Mouse (Mus musculus) brain, adult 2 months (tissue): ENCODE data around the gene Ubash3a.
A peak's percentile ranks its signal among the peaks of the same experiment; 100 is the strongest.

Experiments used
- DNase-seq: peaks from one replicate; pipeline ENCODE4 v3.0.0; 2011; ENCODE audit warnings: low read depth, low spot score

The Ubash3a gene

GRCm38 (mm10) chr17:31207771-31208334 is at the start of gene Ubash3a:
Ubash3a (plus strand) TSS chr17:31207873.
- no peak for DNase-seq

GRCm38 (mm10) chr17:31157921-31158320 is 49.8 kb upstream of the Ubash3a start:
- no peak for DNase-seq

- no peak for DNase-seq
Observed at GRCm38 (mm10) chr17:31160291-31160690, 47.4 kb upstream of the Ubash3a start.

DNA sequence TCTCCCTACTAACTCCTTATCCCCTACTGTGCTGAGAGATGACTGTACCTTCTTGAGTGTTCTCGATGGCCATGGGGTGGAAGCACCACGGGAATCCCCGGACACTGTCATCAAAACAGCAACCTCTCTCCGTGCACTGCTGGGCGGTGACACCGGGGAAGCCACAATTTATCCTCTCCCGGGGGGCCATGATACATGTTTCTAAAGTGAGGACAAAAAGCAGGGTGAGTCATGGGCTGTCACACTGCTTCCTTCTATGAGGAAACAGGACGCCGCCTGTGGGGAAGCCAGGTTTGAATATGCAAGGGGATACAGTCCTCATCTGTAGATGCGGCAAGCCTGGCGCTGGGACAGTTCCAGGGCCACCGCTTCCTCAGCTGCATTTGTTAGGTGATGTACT is 45.1 kb upstream of the Ubash3a start:
- no peak for DNase-seq

GRCm38 (mm10) chr17:31163821-31164220 is 43.9 kb upstream of the Ubash3a start:
- no peak for DNase-seq

- no peak for DNase-seq
Observed at GRCm38 (mm10) chr17:31165127-31165526, 42.5 kb upstream of the Ubash3a start, which contains the start of gene Tff1. Tff1 (minus strand) TSS chr17:31165277.

DNA sequence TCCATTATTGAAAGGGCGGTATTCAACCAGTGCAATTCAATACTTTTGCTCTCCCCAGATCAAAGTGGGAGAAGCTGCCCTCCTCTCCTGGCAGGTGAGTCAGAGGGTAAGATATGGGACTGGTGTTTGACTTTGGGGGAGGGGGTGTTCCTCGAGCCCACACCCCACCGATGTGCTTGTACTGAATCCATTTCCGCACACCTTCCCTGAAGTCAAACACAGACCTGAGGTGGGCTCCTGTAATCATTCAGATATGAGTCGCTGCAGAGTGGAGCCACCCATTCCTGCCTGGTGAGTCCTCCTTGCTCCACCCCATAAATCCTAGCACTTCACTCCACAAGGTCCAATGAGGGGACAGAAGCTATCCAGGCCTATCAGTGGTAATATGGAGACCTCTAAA is 37.9 kb upstream of the Ubash3a start:
- DNase-seq, result no peak

DNA sequence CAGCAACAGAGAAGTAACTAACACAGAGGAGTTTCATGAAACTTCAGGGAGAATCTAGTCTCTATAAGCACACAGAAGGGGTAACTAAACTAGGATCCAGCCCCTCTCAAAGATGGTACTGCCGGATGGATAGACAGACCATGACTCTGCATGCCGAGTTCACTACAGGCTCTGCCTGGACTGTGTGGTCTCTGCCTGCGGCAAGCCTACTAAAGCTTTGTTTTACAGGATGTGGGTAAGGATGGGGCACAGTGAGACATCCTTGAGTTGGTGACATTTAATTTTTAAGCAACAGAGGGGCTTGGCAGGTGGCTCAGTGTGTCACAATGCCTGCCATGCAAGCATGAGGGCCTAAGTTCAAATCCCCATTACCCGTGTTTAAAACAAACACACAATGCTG is 31.4 kb upstream of the Ubash3a start:
- DNase-seq, result no peak

GRCm38 (mm10) chr17:31181490-31181889 is 26.2 kb upstream of the Ubash3a start:
- no peak for DNase-seq

GRCm38 (mm10) chr17:31183180-31183974 is 24.3 kb upstream of the Ubash3a start:
- DNase-seq, result peak; percentile 67

DNA sequence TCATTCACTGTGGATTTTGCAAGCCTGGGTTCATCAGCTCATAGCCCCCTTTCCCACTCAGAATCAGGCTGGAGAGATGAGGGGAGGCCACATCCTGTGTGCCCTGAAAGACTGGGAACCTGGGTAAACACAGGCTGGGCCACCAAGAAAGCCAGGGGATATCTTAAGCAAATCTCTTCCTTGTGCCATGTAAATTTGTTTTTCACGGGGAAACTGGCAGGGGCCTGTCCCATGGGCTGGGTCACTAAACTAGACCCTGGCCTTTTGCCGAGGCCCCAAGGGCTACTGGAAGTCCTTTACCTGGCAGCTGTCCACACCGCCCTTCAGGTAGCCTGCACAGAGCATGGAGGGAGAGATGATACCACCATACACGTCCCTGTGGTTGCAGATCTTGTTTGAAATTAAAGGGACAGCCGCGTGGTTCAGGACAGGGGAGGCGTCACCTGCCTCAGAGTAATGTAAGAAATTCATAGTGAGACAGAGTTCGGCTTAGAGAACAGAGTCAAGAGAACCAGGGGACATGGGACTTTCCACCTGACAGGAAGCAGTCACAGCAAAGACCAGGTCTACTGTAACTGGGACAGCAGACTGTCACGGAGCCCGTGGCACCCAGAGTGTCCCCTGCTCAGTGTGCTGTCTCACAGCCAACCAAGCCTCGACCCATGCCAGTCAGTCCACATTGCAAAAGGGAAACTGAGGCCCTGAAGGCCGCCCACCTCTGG is 23.2 kb upstream of the Ubash3a start:
- DNase-seq, result no peak

GRCm38 (mm10) chr17:31187370-31187769 is 20.3 kb upstream of the Ubash3a start:
- peak; percentile 88 for DNase-seq

DNA sequence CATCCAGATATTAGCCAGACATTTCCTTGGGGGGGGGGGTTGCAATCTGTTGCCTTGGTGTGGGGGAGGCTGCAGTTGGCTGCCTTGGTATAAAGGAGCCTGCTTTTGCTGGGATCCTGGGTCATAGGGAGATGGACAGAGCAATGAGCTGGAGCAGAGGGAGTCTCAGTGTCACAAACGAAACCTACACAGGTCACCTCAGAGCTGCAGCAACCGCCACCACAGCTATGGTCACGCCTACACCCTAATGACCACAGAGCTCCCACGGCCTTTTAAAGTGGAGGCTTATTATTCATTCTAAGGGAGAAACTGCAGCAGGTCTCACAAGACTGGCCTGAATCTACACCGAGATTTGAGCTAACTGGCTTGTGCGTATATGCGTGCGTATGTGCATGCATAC is 15.8 kb upstream of the Ubash3a start:
- no peak for DNase-seq

DNA sequence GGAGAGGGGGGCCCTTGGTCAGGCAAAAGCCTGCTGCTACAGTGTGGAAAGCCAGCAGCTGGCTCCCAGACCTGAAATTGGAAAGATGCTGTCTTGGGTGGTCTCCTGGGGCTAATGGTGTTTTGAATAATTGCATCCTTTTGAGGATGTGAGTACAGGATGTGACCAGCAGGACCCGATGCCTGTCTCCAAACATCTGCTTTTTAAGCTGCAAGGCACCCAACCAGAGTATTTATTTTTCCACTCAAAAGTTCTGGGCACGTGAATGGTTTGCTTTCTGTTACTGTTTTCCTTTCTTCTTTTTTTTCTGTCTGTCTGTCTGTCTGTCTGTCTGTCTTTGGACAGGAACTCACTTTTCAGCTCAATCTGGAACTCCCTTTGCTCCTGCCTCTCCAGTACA is 15.0 kb upstream of the Ubash3a start:
- DNase-seq, result no peak

DNA sequence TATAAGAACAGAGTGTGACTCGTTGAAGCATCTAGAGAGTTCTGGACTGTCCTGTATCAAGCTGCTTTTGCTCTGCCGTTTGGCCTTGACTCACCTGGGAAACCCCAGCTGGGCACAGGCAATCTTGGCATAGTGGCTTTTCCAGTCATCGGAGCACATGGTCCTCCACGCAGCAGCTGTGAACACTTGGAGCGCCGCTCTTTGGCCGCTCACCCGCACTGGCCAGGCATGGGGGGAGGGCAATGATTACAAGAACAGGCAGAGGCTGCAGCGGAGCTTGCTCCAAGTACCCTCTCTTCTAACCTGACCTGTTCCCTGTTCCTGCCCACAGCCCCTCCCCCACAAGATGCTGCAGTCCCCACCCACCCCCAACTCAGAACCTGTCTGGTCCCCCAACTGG is 14.3 kb upstream of the Ubash3a start:
- no peak for DNase-seq

DNA sequence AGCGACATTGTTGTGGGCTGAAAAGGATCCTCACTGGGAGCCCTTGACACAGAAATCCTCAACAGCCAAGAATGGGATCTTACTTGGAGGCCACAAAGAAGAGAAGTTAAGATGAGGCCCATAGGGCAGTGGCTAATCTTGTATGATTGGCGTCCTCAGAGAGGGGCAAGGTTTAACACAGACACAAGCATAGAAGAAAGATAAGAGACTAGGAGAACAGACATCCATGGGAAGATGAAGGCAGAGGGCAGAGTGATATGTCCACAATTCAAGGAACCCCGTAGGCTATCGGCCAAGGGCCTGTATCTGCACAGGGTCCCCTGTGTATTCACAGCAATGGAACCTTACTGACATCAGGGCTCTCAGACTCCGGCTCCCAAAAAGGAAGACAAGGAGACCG is 12.5 kb upstream of the Ubash3a start:
- peak; percentile 4 for DNase-seq

GRCm38 (mm10) chr17:31196283-31196682 is 11.4 kb upstream of the Ubash3a start:
- no peak for DNase-seq

GRCm38 (mm10) chr17:31198877-31199276 is 8.8 kb upstream of the Ubash3a start, which contains the start of gene Tmprss3:
Tmprss3 (minus strand) TSS chr17:31198977.
- no peak for DNase-seq

- no peak for DNase-seq
Observed at GRCm38 (mm10) chr17:31208654-31209053, 981 bp downstream of the Ubash3a start.

- no peak for DNase-seq
Observed at GRCm38 (mm10) chr17:31209376-31209930, 1.8 kb downstream of the Ubash3a start.

DNA sequence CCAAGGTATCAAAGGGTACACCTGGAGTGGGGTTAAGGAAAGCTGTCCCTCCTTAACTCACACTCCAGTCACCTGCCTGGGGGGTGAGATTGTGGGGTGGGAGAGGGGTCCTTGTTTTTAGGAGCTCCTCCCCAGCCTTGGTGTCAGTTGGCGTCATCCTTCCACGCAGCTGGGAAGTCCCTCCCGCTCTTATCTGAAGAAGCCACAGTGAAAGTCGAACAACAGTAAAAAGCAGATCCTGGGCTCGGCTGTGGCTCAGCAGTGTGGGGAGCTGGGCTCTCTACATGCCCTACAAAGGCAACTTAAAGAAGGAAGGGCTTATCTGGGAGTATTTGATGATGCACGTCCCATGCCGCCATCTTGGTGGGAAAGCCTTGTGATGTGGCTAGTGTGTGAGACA is 2.6 kb downstream of the Ubash3a start:
- DNase-seq, result no peak

GRCm38 (mm10) chr17:31211881-31212280 is 4.2 kb downstream of the Ubash3a start:
- DNase-seq, result no peak
